Mouse (Mus musculus): ENCODE results near the gene Lpp. TPM values are rescaled to one million over a fixed set of nuclear protein-coding genes. Genes with fewer than 3 reads are reported as not detected.

Gene Lpp
- total and polyA plus RNA-seq, 3 experiments: not detected

DNA sequence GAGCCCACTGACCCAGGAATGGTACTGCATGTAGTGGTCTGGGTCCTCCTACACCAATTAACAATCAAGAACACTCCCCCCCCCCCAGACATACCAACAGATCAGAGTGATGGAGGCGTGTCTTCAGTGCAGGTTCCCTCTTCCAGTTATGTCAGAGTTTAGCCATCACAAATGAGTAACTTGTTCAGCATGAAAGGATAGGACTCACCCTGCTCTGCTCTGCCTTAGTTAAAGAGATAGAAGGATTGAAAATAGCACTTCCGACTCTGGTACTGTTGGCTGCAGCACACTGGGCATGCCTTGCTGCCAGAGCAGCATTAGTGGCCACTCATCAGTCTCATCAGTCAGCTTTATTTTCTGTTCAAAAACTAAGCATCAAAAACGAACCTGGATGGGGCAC, 423.3 kb downstream of the Lpp start:
- Histone ChIP-seq H3K4me3 (ENCODE audit: control insufficient read depth in 1 of 2, insufficient read depth in 1 of 2, low read depth in 2 of 2, low read length in 2 of 2) (no peak overlapping the region), H3K79me2 (ENCODE audit: control insufficient read depth, insufficient read depth, low read length, poor library complexity) (no peaks in the 10 kb centered on the region), H3K9me3 (replicated peaks; ENCODE audit: insufficient read depth, low read length) (no peaks in the 10 kb centered on the region), H3K4me1 (ENCODE audit: control insufficient read depth in 1 of 2, insufficient read depth in 2 of 2, low read length in 2 of 2) (no peaks in the 10 kb centered on the region), H3K27me3 (ENCODE audit: control insufficient read depth in 1 of 2, insufficient read depth in 2 of 2, low read length in 2 of 2) (no peaks in the 10 kb centered on the region), H3K36me3 (ENCODE audit: control insufficient read depth in 1 of 2, insufficient read depth in 2 of 2, low read length in 2 of 2) (no peaks in the 10 kb centered on the region), H3K27ac (ENCODE audit: control insufficient read depth, low read depth, low read length) (no peak overlapping the region), H3K9ac (ENCODE audit: control insufficient read depth, low read depth, low read length, poor library complexity, severe bottlenecking) (no peak overlapping the region)
- no peak for TF ChIP-seq HCFC1 (IDR thresholded peaks at IDR 0.05; ENCODE audit: low read depth, low read length)
- TF ChIP-seq ETS1 (IDR thresholded peaks at IDR 0.05; ENCODE audit: low read depth, low read length): no peak
- no peak for TF ChIP-seq SIN3A (IDR thresholded peaks at IDR 0.05; ENCODE audit: low read length)
- no peak for TF ChIP-seq TAL1 (IDR thresholded peaks at IDR 0.05; ENCODE audit: low read length)
- TF ChIP-seq MAX (IDR thresholded peaks at IDR 0.05; ENCODE audit: low read length): no peak
- TF ChIP-seq CHD1 (IDR thresholded peaks at IDR 0.05; ENCODE audit: low read depth, low read length): no peak
- TF ChIP-seq E2F4 (IDR thresholded peaks at IDR 0.05; ENCODE audit: borderline replicate concordance, low read depth, low read length): no peak
- no peak for TF ChIP-seq KAT2A (conservative IDR thresholded peaks at IDR 0.05; ENCODE audit: low read depth, low read length)
- no peak for TF ChIP-seq USF2 (IDR thresholded peaks at IDR 0.05; ENCODE audit: borderline replicate concordance in 1 of 2, insufficient read depth in 1 of 2, low read depth in 1 of 2, low read length in 2 of 2)
- no peak for TF ChIP-seq ZMIZ1 (IDR thresholded peaks at IDR 0.05; ENCODE audit: low read depth, low read length)
- TF ChIP-seq MXI1 (IDR thresholded peaks at IDR 0.05; ENCODE audit: low read depth, low read length): no peak
- TF ChIP-seq MEF2A (IDR thresholded peaks at IDR 0.05; ENCODE audit: extremely low read depth, insufficient replicate concordance, low read depth, low read length, poor library complexity, severe bottlenecking): no peak
- TF ChIP-seq JUND (IDR thresholded peaks at IDR 0.05; ENCODE audit: low read depth, low read length): no peak
- no peak for TF ChIP-seq RAD21 (IDR thresholded peaks at IDR 0.05; ENCODE audit: low read depth, low read length)
- DNase-seq (ENCODE audit: low read depth, low spot score): no peak

DNA sequence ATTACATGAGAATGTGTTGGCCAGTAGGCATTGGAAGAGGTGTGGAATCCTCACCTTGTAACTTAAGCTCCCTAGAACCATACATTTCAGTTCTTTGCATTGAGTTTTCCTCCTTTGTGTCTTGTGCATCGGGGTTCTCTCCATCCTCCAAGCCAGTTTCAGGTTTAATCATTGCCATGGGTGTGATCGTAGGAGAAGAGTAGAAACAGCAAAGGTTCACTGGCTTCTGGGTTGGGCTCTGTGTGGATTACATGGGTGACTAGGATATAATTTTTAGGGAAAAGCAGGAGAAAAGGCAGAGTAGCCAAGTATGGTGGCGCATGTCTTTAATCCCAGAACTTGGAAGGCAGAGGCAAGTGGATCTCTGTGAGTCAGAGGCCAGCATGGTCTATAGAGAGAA, 424.1 kb downstream of the Lpp start:
- no peaks in the 10 kb centered on the region for H3K9me3 ChIP-seq (replicated peaks; ENCODE audit: insufficient read depth, low read length)
- H3K4me1 ChIP-seq (ENCODE audit: control insufficient read depth in 1 of 2, insufficient read depth in 2 of 2, low read length in 2 of 2): no peaks in the 10 kb centered on the region
- no peaks in the 10 kb centered on the region for H3K36me3 ChIP-seq (ENCODE audit: control insufficient read depth in 1 of 2, insufficient read depth in 2 of 2, low read length in 2 of 2)
- H3K27ac ChIP-seq (ENCODE audit: control insufficient read depth, low read depth, low read length): no peak overlapping the region
- no peaks in the 10 kb centered on the region for H3K79me2 ChIP-seq (ENCODE audit: control insufficient read depth, insufficient read depth, low read length, poor library complexity)
- H3K4me3 ChIP-seq (ENCODE audit: control insufficient read depth in 1 of 2, insufficient read depth in 1 of 2, low read depth in 2 of 2, low read length in 2 of 2): no peak overlapping the region
- TF ChIP-seq TCF12 (IDR thresholded peaks at IDR 0.05; ENCODE audit: low read depth, low read length) (no peak), ELF1 (IDR thresholded peaks at IDR 0.05; ENCODE audit: low read depth, low read length) (no peak), ETS1 (IDR thresholded peaks at IDR 0.05; ENCODE audit: low read depth, low read length) (no peak), ZC3H11A (IDR thresholded peaks at IDR 0.05; ENCODE audit: low read depth, low read length) (no peak), JUND (IDR thresholded peaks at IDR 0.05; ENCODE audit: low read depth, low read length) (no peak), GABPA (IDR thresholded peaks at IDR 0.05; ENCODE audit: low read depth, low read length) (no peak), MAZ (IDR thresholded peaks at IDR 0.05; ENCODE audit: low read depth, low read length) (no peak), SMC3 (IDR thresholded peaks at IDR 0.05; ENCODE audit: low read depth, low read length) (no peak)
- H3K9ac ChIP-seq (ENCODE audit: control insufficient read depth, low read depth, low read length, poor library complexity, severe bottlenecking): no peak overlapping the region
- no peaks in the 10 kb centered on the region for H3K27me3 ChIP-seq (ENCODE audit: control insufficient read depth in 1 of 2, insufficient read depth in 2 of 2, low read length in 2 of 2)
- DNase-seq (ENCODE audit: low read depth, low spot score): no peak
